Mouse (Mus musculus): Measurements from ENCODE around the gene Irs2.

DNA sequence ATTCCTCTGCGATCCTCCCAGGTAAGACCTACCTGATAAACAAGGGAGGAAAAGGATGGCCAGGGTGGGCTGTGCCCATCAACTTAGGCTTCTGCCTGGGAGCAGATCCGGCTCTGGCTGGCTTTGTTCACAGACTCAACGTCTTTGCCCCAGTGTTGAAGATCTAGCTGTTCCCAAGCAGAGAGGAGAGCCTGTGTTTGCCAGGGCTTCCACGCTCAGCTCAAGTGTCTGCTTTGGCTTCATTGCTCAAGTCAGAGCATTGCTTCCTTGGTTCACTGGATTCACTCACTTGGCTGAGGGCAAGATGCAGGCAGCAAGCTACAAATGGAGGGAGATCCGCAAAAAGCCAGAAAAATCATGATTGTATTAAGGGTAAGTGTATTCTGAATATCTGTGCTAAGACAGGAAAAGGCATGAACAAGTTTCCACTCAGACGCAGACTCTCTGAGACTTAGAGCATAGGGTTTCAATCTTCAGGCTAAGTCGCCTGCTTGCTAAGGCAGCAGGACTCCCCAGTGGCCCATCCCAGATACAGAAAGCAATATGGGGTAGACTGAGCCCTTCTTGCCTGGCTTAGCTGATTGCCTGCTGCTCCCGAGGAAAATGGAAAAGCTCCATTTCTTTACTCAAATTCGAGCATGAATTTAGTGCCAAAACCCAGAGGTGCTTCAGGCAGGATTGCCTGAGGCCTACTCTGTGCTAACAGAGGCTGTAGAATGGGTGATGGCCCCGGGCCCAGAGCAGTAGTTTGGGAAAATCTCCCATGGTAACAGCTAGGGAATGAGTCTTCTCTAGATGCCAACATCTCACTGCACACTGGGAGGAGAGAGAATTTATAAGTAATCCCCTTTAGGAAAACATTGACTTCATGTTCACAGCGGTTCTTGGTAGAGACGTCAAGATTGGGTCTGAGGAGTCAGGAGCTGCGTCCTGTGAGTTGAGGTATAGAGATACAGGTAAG lies 37.5 kb downstream of the Irs2 start:
- no peak for TF ChIP-seq CTCF (IDR thresholded peaks at IDR 0.05; ENCODE audit: borderline replicate concordance, insufficient read depth, low read length)
- no peak for TF ChIP-seq POLR2A (IDR thresholded peaks at IDR 0.05; ENCODE audit: low read depth, low read length)

All from embryonic fibroblast, embryonic 13.5 days (primary cell).